Comparison of ENCODE assay signal across 13 mouse cellular contexts in the genomic region with DNA sequence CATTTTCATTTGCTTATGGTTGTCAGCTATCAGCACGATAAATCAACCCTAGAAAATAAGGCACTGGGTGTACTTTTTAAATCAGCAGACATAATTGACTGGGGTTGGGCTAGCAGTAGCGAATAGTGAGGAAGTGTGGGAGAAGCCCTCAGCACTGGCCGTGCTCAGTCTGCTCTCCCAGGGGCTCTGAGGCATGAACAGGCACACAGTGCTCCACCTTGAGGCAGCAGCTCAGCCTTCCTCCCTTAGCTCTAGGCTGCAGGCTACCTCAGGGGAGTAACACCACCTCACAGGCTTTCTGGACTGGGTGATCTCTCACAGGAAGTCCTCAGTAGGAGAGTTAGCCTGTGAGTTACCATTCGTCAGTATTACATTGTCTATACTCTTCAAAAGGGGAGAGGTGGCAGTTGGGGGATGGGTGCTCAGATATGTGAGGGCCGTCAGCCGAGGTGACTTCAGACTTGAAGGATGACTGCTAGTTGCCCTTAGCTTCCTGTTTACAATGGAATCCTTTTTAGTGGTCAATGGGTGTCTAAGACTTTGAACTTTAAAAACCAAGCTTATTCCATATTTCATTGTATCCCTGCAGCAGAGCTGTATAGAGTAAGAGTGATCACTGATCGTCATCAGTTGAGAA.
DNase-seq lines count a peak whose midpoint lies in the region; ATAC-seq and TF ChIP-seq lines count a peak whose summit lies in the region.
"Had no signal": no experiment of that assay in that cellular context is flagged by ENCODE, and none has a peak within 500 bp of the region (broad histone marks: within the 10 kb centered on the region; RNA-seq: fewer than 3 reads in every experiment).

No protein-coding gene starts in this region.

- no peaks in the 10 kb centered on the region for H3K9me3 ChIP-seq in neural tube, embryonic 14.5 days (ENCODE audit: control insufficient read depth, low read length)
- H3K9me3 ChIP-seq in neural tube, embryonic 15.5 days (replicated peaks) = no peaks in the 10 kb centered on the region
- H3K9me3 ChIP-seq in kidney, embryonic 16.5 days (ENCODE audit: low read length) = no peaks in the 10 kb centered on the region
- H3K9me3 ChIP-seq: embryonic facial prominence, embryonic 10.5 days; forebrain, embryonic 10.5 days; liver, embryonic 12.5 days had no signal

- ATAC-seq in neural tube, embryonic 14.5 days (ENCODE audit: low read depth) = peak; percentile 41; the same call in 1 of the 2 replicates
- no peak for ATAC-seq in neural tube, embryonic 15.5 days (ENCODE audit: low FRiP score)
- peak; percentile 88 for ATAC-seq in kidney, embryonic 16.5 days (ENCODE audit: low FRiP score, low TSS enrichment)
- ATAC-seq: liver, embryonic 12.5 days had no signal

- no peaks in the 10 kb centered on the region for H3K36me3 ChIP-seq in kidney, adult 2 months (ENCODE audit: control insufficient read depth, insufficient read depth, low read length)
- H3K36me3 ChIP-seq in neural tube, embryonic 14.5 days (ENCODE audit: control insufficient read depth, insufficient read depth, low read length) = no peaks in the 10 kb centered on the region
- no peaks in the 10 kb centered on the region for H3K36me3 ChIP-seq in neural tube, embryonic 15.5 days
- no peaks in the 10 kb centered on the region for H3K36me3 ChIP-seq in kidney, embryonic 16.5 days (ENCODE audit: insufficient read depth, low read length)
- H3K36me3 ChIP-seq: liver, embryonic 12.5 days had no signal

- no peak overlapping the region for H3K4me2 ChIP-seq in neural tube, embryonic 14.5 days (ENCODE audit: low read depth, low read length)
- no peak overlapping the region for H3K4me2 ChIP-seq in neural tube, embryonic 15.5 days
- H3K4me2 ChIP-seq in kidney, embryonic 16.5 days (replicated peaks; ENCODE audit: low read depth, low read length) = no peak overlapping the region
- H3K4me2 ChIP-seq: liver, embryonic 12.5 days had no signal

- H3K9ac ChIP-seq in neural tube, embryonic 14.5 days (replicated peaks; ENCODE audit: low read depth, low read length) = no peak overlapping the region
- H3K9ac ChIP-seq in neural tube, embryonic 15.5 days (replicated peaks) = no peak overlapping the region
- no peak overlapping the region for H3K9ac ChIP-seq in kidney, embryonic 16.5 days (replicated peaks; ENCODE audit: low read length)
- H3K9ac ChIP-seq: liver, embryonic 12.5 days had no signal

- H3K4me1 ChIP-seq in kidney, adult 2 months (ENCODE audit: control insufficient read depth, insufficient read depth, low read length) = peaks cover 17% of the 10 kb centered on the region
- peaks cover 5% of the 10 kb centered on the region; the same call in 1 of the 2 replicates for H3K4me1 ChIP-seq in neural tube, embryonic 14.5 days (ENCODE audit: control insufficient read depth, insufficient read depth, low read length)
- peaks cover 11% of the 10 kb centered on the region for H3K4me1 ChIP-seq in neural tube, embryonic 15.5 days
- H3K4me1 ChIP-seq in kidney, embryonic 16.5 days (ENCODE audit: insufficient read depth, low read length) = peaks cover 24% of the 10 kb centered on the region

- TF ChIP-seq POLR2A in kidney, adult 2 months (IDR thresholded peaks at IDR 0.05; ENCODE audit: low read depth, low read length) = no peak

- H3K4me3 ChIP-seq in kidney, adult 2 months (ENCODE audit: insufficient read depth, low read depth, low read length) = no peak overlapping the region
- no peak overlapping the region for H3K4me3 ChIP-seq in neural tube, embryonic 14.5 days (ENCODE audit: low read depth, low read length)
- no peak overlapping the region for H3K4me3 ChIP-seq in neural tube, embryonic 15.5 days (replicated peaks)
- H3K4me3 ChIP-seq in kidney, embryonic 16.5 days (ENCODE audit: low read length) = no peak overlapping the region
- H3K4me3 ChIP-seq: embryonic facial prominence, embryonic 10.5 days; forebrain, embryonic 10.5 days; liver, embryonic 12.5 days had no signal

- no peak; the same call in 1 of the 2 replicates for TF ChIP-seq CTCF in kidney, adult 2 months (conservative IDR thresholded peaks at IDR 0.05; ENCODE audit: insufficient read depth, insufficient read length, low read depth, low read length)

- H3K27me3 ChIP-seq in kidney, adult 2 months (replicated peaks; ENCODE audit: control insufficient read depth, insufficient read depth, low read length) = no peaks in the 10 kb centered on the region
- H3K27me3 ChIP-seq in neural tube, embryonic 14.5 days (ENCODE audit: control insufficient read depth, insufficient read depth, low read length) = no peaks in the 10 kb centered on the region
- no peaks in the 10 kb centered on the region for H3K27me3 ChIP-seq in neural tube, embryonic 15.5 days (replicated peaks)
- H3K27me3 ChIP-seq in kidney, embryonic 16.5 days (ENCODE audit: insufficient read depth, low read length) = no peaks in the 10 kb centered on the region
- H3K27me3 ChIP-seq: liver, embryonic 12.5 days had no signal

- no peak overlapping the region for H3K27ac ChIP-seq in kidney, adult 2 months (ENCODE audit: insufficient read depth, low read depth, low read length)
- H3K27ac ChIP-seq in neural tube, embryonic 14.5 days (ENCODE audit: low read depth, low read length) = no peak overlapping the region
- no peak overlapping the region for H3K27ac ChIP-seq in neural tube, embryonic 15.5 days (replicated peaks)
- H3K27ac ChIP-seq in kidney, embryonic 16.5 days (ENCODE audit: low read length) = no peak overlapping the region
- H3K27ac ChIP-seq: embryonic facial prominence, embryonic 10.5 days; forebrain, embryonic 10.5 days; liver, embryonic 12.5 days had no signal

- peak; percentile 37 for DNase-seq in kidney, adult 2 months
- DNase-seq in kidney, adult 11 months = no peak
- DNase-seq in thymus, postnatal 36 days = peak; percentile 24 to 48
- DNase-seq in gastrocnemius, adult 8-10 months (ENCODE audit: low spot score in 2 of 2) = no peak
- DNase-seq in ovary, adult 18-20 months (ENCODE audit: low spot score) = no peak
- DNase-seq: cerebellum, adult 9-10 months; right cerebral cortex, postnatal 25 days had no signal

- 35% methylated on average over 7 of the region's 7 CpGs for WGBS in kidney, adult 2 months
- 67% methylated on average over 7 of the region's 7 CpGs for WGBS in neural tube, embryonic 14.5 days
- 71% methylated on average over 7 of the region's 7 CpGs for WGBS in neural tube, embryonic 15.5 days
- 38% methylated on average over 7 of the region's 7 CpGs for WGBS in kidney, embryonic 16.5 days

Comparison
In these comparisons a context has a peak if more than half of its experiments do, and no peak if none do; other contexts are left out.
1. DNase-seq: peak in kidney, adult 2 months (single experiment) and thymus, postnatal 36 days (2 of 2); none in kidney, adult 11 months (single experiment), gastrocnemius, adult 8-10 months (0 of 2) and ovary, adult 18-20 months (single experiment).